Mouse (Mus musculus): ENCODE measurements around the gene A430078G23Rik. TPM values are rescaled to one million over a fixed set of nuclear protein-coding genes. Genes with fewer than 3 reads are reported as not detected.

A430078G23Rik gene
- polyA plus RNA-seq, 1 experiment from 2014 or later = 0.38 TPM

DNA sequence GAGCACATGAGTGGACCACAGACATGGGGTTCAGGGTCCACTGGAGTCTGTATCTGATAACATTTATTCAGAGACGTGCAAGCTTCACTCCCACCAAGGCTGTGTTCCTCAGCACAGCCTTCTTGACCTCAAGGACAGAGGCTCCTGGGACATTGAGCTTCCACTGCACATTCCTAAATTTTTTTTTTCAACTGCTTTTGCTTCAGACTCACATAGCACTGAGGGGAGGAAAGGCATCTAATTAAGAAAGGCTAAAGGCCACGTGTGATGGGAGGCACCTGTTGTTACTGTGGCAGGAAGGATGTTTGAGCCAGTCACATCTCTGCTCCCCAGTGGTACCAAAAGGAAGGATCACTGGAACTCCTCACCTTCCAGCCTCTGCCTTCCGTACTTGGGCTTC, 77.9 kb downstream of the A430078G23Rik start:
- Histone ChIP-seq H3K4me1 (ENCODE audit: insufficient read depth, low read depth, low read length) (no peaks in the 10 kb centered on the region), H3K4me2 (replicated peaks; ENCODE audit: low read depth, low read length) (no peak overlapping the region), H3K4me3 (ENCODE audit: low read depth, low read length) (no peak overlapping the region), H3K27me3 (replicated peaks; ENCODE audit: insufficient read depth, low read length) (no peaks in the 10 kb centered on the region), H3K36me3 (ENCODE audit: insufficient read depth, low read length) (peaks cover 37% of the 10 kb centered on the region), H3K9me3 (ENCODE audit: low read length) (no peaks in the 10 kb centered on the region), H3K27ac (ENCODE audit: low read length) (no peak overlapping the region), H3K9ac (replicated peaks; ENCODE audit: low read depth) (no peak overlapping the region)
- TF ChIP-seq EP300 (IDR thresholded peaks at IDR 0.05) (no peak), CTCF (IDR thresholded peaks at IDR 0.05) (no peak)
- no peak for DNase-seq (ENCODE audit: low spot score)
- no peak for ATAC-seq
- WGBS = 86% methylated on average over 3 of the region's 3 CpGs

DNA sequence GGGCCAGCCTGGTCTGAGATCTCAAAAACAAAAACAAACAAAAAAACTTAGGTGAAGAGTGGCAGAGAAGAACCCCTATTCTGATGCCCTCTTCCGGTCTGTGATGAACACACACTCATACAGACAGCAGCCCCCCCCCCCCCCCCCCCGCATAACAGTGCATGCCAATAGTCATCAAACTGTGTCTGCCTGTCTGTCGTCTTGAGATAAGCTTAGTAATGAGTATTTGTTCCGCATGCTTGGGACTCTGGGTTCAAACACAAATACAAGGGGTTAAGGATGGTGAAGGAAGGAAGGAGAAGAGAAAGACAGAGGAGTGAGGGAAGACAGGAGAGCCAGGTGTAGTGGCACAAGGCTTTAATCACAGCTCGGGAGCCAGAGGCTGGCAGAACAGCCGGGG, 83.3 kb downstream of the A430078G23Rik start:
- no peaks in the 10 kb centered on the region for H3K27me3 ChIP-seq (replicated peaks; ENCODE audit: insufficient read depth, low read length)
- no peaks in the 10 kb centered on the region for H3K4me1 ChIP-seq (ENCODE audit: insufficient read depth, low read depth, low read length)
- TF ChIP-seq CTCF (IDR thresholded peaks at IDR 0.05) (no peak), EP300 (IDR thresholded peaks at IDR 0.05) (no peak)
- peaks cover 55% of the 10 kb centered on the region for H3K36me3 ChIP-seq (ENCODE audit: insufficient read depth, low read length)
- H3K9me3 ChIP-seq (ENCODE audit: low read length) = no peaks in the 10 kb centered on the region
- 80% methylated on average over 5 of the region's 6 CpGs for WGBS
- no peak overlapping the region for H3K4me2 ChIP-seq (replicated peaks; ENCODE audit: low read depth, low read length)
- H3K4me3 ChIP-seq (ENCODE audit: low read depth, low read length) = no peak overlapping the region
- no peak for ATAC-seq
- H3K9ac ChIP-seq (replicated peaks; ENCODE audit: low read depth) = no peak overlapping the region
- DNase-seq (ENCODE audit: low spot score) = no peak
- H3K27ac ChIP-seq (ENCODE audit: low read length) = no peak overlapping the region

DNA sequence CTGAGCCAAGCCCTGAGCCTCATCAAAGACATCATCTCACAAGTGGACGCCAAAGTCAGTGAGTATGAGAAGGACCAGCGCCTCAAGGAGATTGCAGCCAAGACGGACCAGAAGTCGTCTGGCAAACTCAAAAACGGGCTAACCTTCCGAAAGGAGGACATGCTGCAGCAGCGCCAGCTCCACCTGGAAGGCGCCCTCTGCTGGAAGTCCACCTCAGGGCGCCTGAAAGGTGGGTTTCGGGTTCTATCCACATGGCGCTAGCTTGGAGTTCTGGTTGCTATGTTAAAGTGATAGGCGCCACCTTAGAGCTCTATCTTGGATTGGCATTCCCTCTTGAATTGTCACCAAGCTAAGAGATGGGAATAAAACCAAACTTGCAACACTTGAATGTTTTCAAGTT, 86.3 kb downstream of the A430078G23Rik start:
- Histone ChIP-seq H3K36me3 (ENCODE audit: insufficient read depth, low read length) (peaks cover 44% of the 10 kb centered on the region), H3K27ac (ENCODE audit: low read length) (no peak overlapping the region), H3K27me3 (replicated peaks; ENCODE audit: insufficient read depth, low read length) (no peaks in the 10 kb centered on the region), H3K4me1 (ENCODE audit: insufficient read depth, low read depth, low read length) (no peaks in the 10 kb centered on the region), H3K4me3 (ENCODE audit: low read depth, low read length) (no peak overlapping the region), H3K9me3 (ENCODE audit: low read length) (no peaks in the 10 kb centered on the region), H3K9ac (replicated peaks; ENCODE audit: low read depth) (no peak overlapping the region), H3K4me2 (replicated peaks; ENCODE audit: low read depth, low read length) (no peak overlapping the region)
- 76% methylated on average over 12 of the region's 12 CpGs for WGBS
- DNase-seq (ENCODE audit: low spot score) (no peak), ATAC-seq (no peak)
- peak; percentile 51 for TF ChIP-seq CTCF (IDR thresholded peaks at IDR 0.05)
- no peak for TF ChIP-seq EP300 (IDR thresholded peaks at IDR 0.05)

Other genes starting within 250 kb of the A430078G23Rik start
- gene Insr, start 73.8 kb upstream of the A430078G23Rik start, polyA plus RNA-seq (2015; fragmentation: Nextera tagmentation; extraction: Ambion mirVana) = 27.1 and 31.1 TPM in 2 replicates
- gene Arhgef18, start 39.6 kb downstream of the A430078G23Rik start, polyA plus RNA-seq (2015; fragmentation: Nextera tagmentation; extraction: Ambion mirVana) = 5.8 and 6.1 TPM in 2 replicates
- gene Pex11g, start 114.3 kb downstream of the A430078G23Rik start, polyA plus RNA-seq (2015; fragmentation: Nextera tagmentation; extraction: Ambion mirVana) = 7.8 and 9.1 TPM in 2 replicates
- not detected in 2 replicates for gene Tex45, start 117.4 kb downstream of the A430078G23Rik start, polyA plus RNA-seq (2015; fragmentation: Nextera tagmentation; extraction: Ambion mirVana)
- gene Zfp358, start 139.7 kb downstream of the A430078G23Rik start, polyA plus RNA-seq (2015; fragmentation: Nextera tagmentation; extraction: Ambion mirVana) = 29.8 and 31.6 TPM in 2 replicates
- gene Mcoln1, start 147.0 kb downstream of the A430078G23Rik start, polyA plus RNA-seq (2015; fragmentation: Nextera tagmentation; extraction: Ambion mirVana) = 38.5 and 40.0 TPM in 2 replicates
- gene Pnpla6, start 162.0 kb downstream of the A430078G23Rik start, polyA plus RNA-seq (2015; fragmentation: Nextera tagmentation; extraction: Ambion mirVana) = 18.1 and 19.0 TPM in 2 replicates
- 0.25 and 0.36 TPM in 2 replicates for gene C330021F23Rik, start 214.6 kb downstream of the A430078G23Rik start, polyA plus RNA-seq (2015; fragmentation: Nextera tagmentation; extraction: Ambion mirVana)
- gene Camsap3, start 233.9 kb downstream of the A430078G23Rik start, polyA plus RNA-seq (2015; fragmentation: Nextera tagmentation; extraction: Ambion mirVana) = 5.7 and 6.5 TPM in 2 replicates